Mouse (Mus musculus) bone marrow macrophage, adult 2 months (primary cell): ENCODE data around the gene Sec23a. TPM values are rescaled to one million over a fixed set of nuclear protein-coding genes. Genes with fewer than 3 reads are reported as not detected.
"Not testable (repeated sequence)": the region's sequence is repeated elsewhere in the genome, so short reads cannot be mapped to it uniquely, and the experiment has no call there.

Experiments used
- H3K27ac ChIP-seq: 2 replicates; pipeline ENCODE4 v1.5.1; 2012; ENCODE audit warnings: low read depth, low read length; ENCODE audit not compliant: insufficient read depth
- H3K4me1 ChIP-seq: 2 replicates; pipeline ENCODE4 v1.6.1; 2012; ENCODE audit warnings: low read length; ENCODE audit not compliant: control insufficient read depth, insufficient read depth
- H3K4me3 ChIP-seq: 2 replicates; pipeline ENCODE4 v1.5.1; 2012; ENCODE audit warnings: mild to moderate bottlenecking, low read length, moderate library complexity; ENCODE audit not compliant: insufficient read depth
- CTCF ChIP-seq: IDR thresholded peaks from 2 replicates; pipeline ENCODE4 v1.5.1; 2012; ENCODE audit warnings: low read depth, mild to moderate bottlenecking, low read length, moderate library complexity
- POLR2A ChIP-seq: IDR thresholded peaks from 2 replicates; pipeline ENCODE4 v1.6.1; 2012; ENCODE audit warnings: mild to moderate bottlenecking, low read depth, low read length, borderline replicate concordance
- polyA plus RNA-seq: library from polyadenylated mRNA; stranded (reverse); fragments of >200 nt; gene quantifications from 2 replicates; pipeline ENCODE4 v1.2.4, GENCODE M21; 2012; ENCODE audit not compliant: missing spikeins, insufficient read depth, insufficient read length

The Sec23a gene
- polyA plus RNA-seq, 1 experiment, result 15.5 TPM

DNA sequence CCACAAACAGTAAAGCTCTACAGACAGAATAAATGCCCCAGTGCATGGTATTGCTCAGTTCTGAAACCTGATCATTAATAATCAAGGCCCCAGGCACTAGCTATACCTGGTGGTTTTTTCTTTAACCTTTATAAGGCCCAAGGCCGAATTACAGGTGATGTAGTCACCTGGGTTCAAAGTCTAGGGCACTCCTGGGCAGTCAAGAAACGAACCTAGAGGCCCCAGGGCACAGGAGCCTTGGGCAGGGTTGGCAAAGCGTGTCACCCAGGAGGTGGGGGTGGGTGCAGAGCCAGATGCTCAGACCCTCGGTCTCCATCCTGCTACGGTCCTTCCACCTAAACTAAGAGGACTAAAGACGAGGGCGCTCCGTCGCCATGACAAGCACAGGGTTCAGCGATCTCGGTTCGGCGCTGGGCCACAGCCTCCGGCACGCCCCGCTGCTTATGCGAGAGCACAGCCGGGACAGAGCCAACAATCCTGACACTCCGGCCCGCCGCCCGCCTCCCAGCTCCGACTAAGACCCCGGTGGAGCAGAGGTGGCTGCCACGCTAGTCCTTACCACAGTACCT lies 458 bp downstream of the Sec23a start:
- Histone ChIP-seq H3K4me3 (peak overlapping the region; percentile 89), H3K27ac (peak overlapping the region; percentile 43), H3K4me1 (peaks cover 6% of the 10 kb centered on the region; the same call in 1 of the 2 replicates)
- TF ChIP-seq POLR2A (no peak), CTCF (no peak)

- H3K27ac ChIP-seq, result no peak overlapping the region
- TF ChIP-seq POLR2A (no peak), CTCF (no peak)
- H3K4me1 ChIP-seq, result peaks cover 6% of the 10 kb centered on the region; the same call in 1 of the 2 replicates
- no peak overlapping the region for H3K4me3 ChIP-seq
Observed at GRCm38 (mm10) chr12:59010482-59010881, 1.3 kb downstream of the Sec23a start.

- no peak overlapping the region for H3K4me3 ChIP-seq
- 0 out of 2 replicates have a peak, but pooled peaks cover 4% of the 10 kb centered on the region for H3K4me1 ChIP-seq
- no peak for TF ChIP-seq CTCF
- TF ChIP-seq POLR2A, result no peak
- no peak overlapping the region for H3K27ac ChIP-seq
Observed at GRCm38 (mm10) chr12:58985766-58986165, 26.1 kb downstream of the Sec23a start.

DNA sequence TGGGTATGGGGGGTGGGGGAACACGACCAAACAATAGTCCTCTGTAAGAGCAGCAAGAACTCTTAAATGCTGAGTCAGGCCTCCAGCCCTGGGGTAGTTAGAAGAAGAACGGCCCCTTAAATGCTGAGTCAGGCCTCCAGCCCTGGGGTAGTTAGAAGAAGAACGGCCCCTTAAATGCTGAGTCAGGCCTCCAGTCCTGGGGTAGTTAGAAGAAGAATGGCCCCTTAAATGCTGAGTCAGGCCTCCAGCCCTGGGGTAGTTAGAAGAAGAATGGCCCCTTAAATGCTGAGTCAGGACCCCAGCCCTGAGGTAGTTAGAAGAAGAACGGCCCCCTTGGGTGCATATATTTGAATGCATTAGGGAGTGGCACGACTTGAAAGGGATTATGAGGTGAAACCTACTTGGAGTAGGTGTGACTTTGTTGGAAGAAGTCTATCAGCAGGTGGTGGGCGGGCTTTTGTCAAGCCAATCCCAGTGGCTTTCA lies 30.6 kb downstream of the Sec23a start:
- H3K4me1 ChIP-seq, H3K4me3 ChIP-seq, H3K27ac ChIP-seq: not testable (repeated sequence)

DNA sequence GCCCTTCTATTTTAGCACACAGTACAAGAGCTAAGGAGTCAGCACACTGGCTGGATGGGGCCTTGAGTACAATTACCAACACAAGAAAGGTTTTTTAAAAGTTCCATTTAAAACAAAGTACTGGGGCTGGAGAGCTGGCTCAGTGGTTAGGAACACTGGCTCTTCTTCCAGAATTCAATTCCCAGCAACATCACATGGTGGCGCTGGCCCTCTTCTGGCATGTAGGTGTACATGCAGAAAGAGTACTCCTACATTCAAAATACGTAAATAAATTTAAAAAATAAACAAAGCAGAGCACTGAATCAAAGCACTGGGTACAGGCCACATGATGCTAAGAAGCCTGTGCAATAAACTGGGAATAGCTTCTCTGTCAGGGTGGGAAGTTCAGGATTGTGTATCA lies 34.9 kb downstream of the Sec23a start:
- H3K4me3 ChIP-seq, result no peak overlapping the region
- TF ChIP-seq CTCF, result no peak
- no peak for TF ChIP-seq POLR2A
- H3K4me1 ChIP-seq, result 0 out of 2 replicates have a peak, but pooled peaks cover 4% of the 10 kb centered on the region
- no peak overlapping the region for H3K27ac ChIP-seq

DNA sequence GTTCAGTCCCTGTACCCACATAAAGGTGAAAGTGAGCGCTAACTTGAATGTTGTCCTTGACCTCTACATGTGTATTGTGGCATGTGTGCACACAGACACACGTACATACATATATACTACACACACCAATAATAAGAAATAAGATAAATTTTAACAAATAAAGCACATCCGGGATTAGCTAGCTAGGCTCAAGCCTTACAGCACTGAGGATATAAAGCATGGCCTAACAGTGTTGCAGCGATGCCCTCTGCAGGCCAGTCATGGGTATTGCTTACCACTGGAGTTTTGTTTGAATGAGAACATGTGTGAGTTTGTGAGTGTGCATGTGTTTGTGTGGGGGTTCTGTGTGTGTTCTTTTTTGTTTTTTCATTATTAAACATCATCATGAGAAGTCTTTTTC lies 47.2 kb downstream of the Sec23a start:
- Histone ChIP-seq H3K4me1 (no peaks in the 10 kb centered on the region), H3K4me3 (no peak overlapping the region), H3K27ac (no peak overlapping the region)
- TF ChIP-seq POLR2A (no peak), CTCF (0 out of 2 replicates have a peak, but pooled peaks have one; percentile 35)

DNA sequence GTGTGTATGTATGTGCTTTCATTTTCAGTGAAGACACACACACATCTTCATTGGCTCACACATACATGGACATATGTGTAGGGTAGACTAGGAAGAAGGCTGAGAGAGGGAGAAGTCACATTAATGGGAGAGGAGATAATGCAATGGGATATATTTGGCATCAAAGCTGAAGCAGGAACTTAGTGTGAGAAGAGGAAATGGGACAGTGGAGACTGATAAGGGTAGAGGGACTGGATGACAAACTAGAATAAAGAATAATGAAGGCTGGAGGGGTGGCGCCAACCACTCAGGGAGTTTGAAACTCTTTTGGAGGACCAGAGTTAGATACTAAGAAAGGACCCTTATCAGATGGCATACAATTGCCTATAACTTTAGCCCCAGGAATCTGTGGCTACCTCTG lies 51.0 kb downstream of the Sec23a start:
- Histone ChIP-seq H3K4me3 (no peak overlapping the region), H3K27ac (no peak overlapping the region), H3K4me1 (no peaks in the 10 kb centered on the region)
- no peak for TF ChIP-seq POLR2A
- no peak for TF ChIP-seq CTCF

GRCm38 (mm10) chr12:58956624-58957023 lies 55.2 kb downstream of the Sec23a start:
- no peaks in the 10 kb centered on the region for H3K4me1 ChIP-seq
- no peak overlapping the region for H3K4me3 ChIP-seq
- TF ChIP-seq POLR2A (no peak), CTCF (no peak)
- no peak overlapping the region for H3K27ac ChIP-seq

DNA sequence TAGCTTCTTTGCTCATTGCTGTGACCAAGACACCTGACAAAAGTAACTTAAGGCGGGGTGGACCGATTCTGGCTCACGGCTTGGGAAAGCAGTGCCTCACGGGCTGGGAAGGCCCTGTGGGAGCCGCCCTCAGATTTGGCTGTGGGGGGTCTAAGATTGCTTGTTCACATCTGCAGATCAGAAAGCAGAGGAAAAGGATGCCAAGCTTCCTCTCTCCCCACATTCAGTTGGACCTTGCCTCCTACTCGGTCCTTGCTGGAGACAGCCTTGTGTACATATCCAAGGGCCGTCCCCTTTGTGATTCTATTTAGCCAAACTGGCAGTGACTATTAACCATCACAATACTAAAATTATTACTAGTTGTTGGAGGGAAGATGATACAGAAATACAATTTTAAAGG lies 55.7 kb downstream of the Sec23a start:
- no peak overlapping the region for H3K27ac ChIP-seq
- no peaks in the 10 kb centered on the region for H3K4me1 ChIP-seq
- no peak overlapping the region for H3K4me3 ChIP-seq
- TF ChIP-seq POLR2A, result no peak
- no peak for TF ChIP-seq CTCF

DNA sequence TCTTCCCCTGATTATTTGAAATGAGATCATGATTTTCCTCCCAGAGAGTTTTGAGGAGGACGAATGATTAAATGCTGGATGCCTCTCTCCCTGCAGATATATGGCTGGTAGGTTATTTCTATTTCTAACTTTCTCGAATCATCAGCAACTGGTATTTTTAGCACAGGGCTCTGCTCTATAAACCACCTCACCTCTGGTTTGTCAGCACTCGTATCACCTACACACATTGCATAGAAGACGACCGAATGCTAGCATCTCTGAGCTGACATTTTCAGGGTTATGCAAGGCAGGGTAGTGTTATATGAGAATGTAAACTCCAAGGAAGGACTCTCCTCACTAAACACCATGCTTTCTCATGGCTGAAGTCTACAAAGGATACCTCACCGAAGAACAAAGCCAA lies 63.9 kb downstream of the Sec23a start:
- Histone ChIP-seq H3K27ac (no peak overlapping the region), H3K4me1 (no peaks in the 10 kb centered on the region), H3K4me3 (no peak overlapping the region)
- TF ChIP-seq CTCF (no peak), POLR2A (no peak)

DNA sequence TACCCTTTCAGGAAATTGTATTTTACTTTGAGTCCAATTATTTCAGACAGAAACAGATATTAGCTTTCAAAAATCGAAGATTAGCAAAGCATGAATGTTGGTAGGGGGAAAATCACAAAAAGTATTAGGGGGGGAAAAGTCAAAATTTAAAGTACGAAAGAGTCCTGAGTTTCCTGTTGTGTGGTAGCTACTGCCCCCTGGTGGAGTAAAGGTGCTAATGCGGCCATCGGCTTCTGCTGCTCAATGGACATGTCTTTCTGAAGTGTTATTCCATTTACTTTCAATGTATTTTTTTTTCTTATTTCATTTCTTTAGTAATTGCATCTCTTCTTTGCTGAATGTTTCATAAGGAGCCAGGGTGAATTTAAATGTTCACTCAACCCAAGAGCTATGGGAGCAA lies 64.6 kb downstream of the Sec23a start:
- no peaks in the 10 kb centered on the region for H3K4me1 ChIP-seq
- H3K4me3 ChIP-seq, result no peak overlapping the region
- H3K27ac ChIP-seq, result no peak overlapping the region
- TF ChIP-seq CTCF (peak; percentile 78), POLR2A (no peak)
